Mouse (Mus musculus) heart, adult 18-20 months (tissue): ENCODE data around the gene Sept9. TPM values are rescaled to one million over a fixed set of nuclear protein-coding genes. Genes with fewer than 3 reads are reported as not detected.

Experiments
- DNase-seq, 2 experiments: peaks; one replicate each; pipeline ENCODE4 v3.0.0; 2021 to 2022; ENCODE audit warnings: mixed read lengths in 1 of 2
- total RNA-seq, 2 experiments: library from RNA; stranded (reverse); gene quantifications; 2 replicates each; pipeline ENCODE4 v1.2.3; 2021

The Sept9 gene
- total RNA-seq, 2 experiments from 2014 or later: 32.7 to 33.4 TPM

DNA sequence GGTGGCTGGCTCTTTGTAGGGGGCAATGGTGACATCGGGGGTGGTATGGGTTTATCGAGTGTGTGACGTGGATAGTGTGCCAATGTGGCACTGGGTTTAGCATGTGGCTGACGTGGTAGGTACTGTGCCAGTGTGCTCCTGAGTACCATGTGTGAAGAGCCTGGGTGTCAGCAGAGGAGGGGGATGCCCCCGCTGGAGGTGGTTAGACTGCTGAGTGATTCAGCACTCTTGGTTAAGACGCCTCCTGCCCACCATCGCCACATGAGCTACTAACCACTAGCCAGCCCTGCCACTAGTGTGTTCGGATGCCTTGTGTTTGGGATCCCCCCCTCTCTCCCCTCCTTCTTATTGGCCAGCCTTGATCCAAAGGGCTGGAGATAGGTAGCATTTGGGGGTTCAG, 21.3 kb downstream of the Sept9 start:
- DNase-seq: no peak

DNA sequence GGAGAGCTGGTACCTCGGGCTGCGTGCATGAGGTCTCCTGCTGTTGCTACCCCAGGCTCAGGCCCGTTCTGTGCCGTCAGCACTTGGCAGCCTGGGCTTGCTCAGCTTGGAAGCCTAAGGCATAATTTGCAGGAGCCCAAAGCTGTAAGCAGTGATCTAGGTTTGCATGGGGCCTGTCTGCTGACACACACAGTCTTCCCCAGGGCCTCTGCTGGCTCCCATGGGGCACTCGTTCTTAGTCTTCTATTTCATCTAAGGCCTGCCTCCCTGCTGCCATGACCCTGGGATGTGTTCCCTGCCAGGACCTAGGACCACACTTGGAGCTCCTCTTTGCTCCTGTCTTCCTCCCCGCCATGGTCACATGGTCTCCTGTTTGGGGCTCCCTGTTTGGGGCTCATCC, 21.7 kb downstream of the Sept9 start:
- DNase-seq: no peak

DNA sequence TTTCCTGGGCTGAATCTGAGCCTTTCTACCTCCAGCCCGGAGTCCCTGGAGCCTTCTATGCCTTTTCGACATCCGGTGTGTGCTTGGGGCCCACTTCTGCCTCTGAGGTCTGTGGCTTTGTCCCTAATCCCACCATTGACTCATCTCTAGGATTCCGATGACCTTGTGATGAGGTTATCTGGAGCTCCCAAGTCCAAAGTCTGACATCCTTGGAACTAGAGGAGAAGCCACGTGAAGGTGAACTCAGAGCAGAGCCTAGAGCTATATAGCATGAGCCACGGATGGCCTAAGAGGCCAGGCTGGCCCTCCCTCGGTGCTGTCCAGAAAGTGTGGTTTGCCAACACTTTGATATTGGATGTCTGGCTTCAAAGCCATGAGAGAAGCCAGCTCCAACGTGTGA, 23.4 kb downstream of the Sept9 start:
- DNase-seq: no peak

DNA sequence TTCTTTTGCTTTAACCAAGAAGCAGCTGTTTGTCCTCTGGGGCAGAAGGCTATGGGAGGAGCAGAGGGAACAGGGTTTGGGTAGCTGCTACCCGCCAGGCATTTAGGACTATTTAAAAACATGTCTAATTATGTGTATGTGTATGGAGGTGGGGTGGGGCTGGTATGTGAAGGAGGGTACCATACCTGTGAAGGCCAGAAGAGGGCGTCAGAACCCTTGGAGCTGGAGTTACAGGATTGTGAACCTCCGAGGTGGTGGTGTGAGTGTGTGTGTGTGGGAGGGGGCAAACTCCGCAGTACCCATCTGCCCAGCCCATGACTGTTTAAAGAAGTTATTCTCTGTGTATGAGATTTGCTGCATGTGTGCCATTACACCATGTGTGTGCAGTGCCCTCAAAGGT, 25.3 kb downstream of the Sept9 start:
- DNase-seq: no peak

DNA sequence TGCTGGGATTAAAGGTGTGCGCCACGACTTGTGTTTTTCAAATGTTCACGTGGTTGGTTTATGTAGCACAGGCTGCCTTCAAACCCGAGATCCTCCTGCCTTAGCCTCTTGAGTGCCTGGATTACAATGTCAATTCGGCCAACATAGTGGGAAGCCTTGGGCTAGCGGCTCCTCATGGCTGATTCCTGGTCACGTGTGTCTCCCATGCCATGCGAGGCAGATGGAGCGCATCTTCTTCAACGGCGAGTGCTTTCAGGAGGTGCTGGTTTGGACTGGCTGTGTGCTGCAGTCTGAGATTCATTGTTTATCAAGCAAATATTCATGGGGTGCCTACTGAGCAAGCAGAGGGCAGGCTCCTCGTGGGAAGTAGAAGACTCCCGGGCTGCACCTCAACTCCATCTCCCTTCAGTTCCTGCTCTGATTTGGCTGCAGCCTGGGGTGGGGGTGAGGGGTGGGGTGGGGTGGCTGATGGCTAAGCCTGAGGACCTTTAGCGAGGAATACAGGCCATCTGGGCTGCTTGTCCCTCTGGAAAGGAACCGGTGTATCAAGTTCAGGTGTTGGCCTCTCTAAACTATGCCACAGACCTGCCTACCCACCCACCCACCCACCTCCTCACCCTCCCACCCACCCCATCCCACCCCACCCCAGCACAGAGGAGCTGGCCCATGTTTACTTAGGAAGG, 26.2 kb downstream of the Sept9 start:
- no peak for DNase-seq

DNA sequence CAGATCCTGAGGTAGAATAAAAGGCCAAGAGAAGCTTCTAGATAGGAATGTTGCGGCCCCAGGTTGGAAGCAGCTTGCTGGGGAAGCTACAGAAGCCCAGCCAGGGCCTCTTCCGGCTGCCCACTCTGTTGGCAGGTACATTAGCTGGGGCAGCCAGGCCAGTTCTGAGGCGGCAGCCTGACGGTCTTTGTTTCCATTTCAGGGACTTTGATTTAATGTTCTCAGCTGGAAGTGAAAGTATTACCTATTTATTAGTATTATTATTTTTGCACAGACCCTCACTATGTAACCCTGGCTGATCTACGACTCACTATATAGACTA, 26.7 kb downstream of the Sept9 start:
- DNase-seq: no peak

DNA sequence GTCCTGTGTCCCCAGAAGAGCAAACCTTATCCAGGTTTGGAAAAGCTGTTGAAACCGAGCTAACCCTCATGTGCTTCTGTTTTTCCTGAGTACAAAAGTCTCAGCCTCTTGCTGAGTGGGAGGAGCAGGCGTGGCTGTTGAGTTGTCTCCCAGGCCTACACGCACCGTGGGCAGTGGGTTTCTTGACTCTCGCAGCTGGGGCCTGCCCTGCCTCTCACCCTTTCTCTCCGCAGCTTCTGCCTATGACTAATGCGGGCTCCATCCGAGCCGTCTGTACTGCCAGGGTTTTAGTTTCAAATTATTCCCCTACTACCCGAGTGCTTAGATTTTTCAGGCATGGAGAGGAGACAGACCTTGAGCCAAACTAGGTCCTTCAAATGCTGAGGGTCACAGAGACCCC, 28.7 kb downstream of the Sept9 start:
- no peak for DNase-seq

DNA sequence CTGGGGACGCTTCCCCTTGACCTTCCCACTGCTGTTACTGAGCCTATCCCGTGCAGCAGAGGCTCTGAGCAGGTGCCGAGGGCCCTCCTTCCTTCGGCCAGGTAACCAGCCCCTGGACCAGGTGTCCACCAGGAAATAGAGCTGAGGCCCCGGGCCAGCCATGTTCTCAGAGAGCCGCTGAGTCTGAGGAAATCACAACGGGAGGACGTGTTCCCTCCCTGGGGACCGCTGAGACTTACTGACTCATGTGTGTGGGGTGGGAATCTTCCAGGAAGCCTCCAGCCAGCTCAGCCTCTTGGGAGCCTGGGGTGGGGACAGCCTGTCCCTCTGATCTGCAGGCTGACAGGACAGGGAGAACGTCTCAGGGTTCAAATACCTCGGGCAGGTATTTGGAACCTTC, 32.1 kb downstream of the Sept9 start:
- peak; percentile 68 to 85 for DNase-seq

DNA sequence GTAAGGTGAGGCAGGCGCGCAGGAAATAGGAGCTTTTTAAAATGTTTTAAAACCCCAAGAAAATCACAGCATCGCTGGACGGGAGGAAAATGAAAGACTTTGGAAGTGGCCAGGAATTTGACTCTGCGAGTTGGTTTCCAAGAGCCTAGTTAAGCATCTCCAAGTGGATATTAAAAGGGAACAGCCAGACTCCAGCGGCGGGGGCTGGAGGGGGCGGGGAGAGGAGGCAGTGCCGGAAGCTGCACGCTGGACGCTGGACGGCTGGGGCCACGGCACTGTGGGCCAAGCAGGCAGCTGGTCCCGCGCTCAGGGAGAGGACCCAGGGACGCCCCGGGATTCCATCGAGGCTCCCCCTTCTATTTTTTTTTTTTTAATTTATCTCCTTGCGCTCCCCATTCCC, 32.6 kb downstream of the Sept9 start:
- peak; percentile 76 to 80 for DNase-seq

DNA sequence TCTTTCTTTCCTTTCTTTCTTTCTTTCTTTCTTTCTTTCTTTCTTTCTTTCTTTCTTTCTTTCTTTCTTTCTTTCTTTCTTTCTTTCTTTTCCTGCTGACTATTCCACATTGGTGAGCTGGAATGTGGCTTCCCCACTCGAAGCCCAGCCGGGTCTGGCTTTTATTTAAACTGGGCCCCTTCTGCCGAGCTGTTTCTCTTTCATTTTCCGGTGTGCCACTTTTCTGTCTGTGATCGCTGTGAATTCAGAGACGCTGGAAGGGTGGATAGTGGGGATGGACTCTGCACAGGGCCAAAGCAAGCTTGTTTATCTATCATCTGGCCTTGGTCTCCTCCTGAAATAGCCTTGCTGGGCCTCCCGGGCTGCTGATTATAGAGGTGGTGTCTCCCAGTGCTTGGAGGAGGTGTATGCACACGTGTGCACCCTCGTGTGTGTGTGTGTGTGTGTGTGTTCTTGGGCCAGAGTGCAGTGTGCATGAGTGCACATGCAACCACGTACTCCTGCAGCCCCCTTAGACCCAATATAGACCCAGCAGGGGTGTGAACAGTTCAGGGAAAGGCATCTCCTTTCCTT, 33.5 kb downstream of the Sept9 start:
- DNase-seq: peak in 1 of 2 experiments; percentile 49

DNA sequence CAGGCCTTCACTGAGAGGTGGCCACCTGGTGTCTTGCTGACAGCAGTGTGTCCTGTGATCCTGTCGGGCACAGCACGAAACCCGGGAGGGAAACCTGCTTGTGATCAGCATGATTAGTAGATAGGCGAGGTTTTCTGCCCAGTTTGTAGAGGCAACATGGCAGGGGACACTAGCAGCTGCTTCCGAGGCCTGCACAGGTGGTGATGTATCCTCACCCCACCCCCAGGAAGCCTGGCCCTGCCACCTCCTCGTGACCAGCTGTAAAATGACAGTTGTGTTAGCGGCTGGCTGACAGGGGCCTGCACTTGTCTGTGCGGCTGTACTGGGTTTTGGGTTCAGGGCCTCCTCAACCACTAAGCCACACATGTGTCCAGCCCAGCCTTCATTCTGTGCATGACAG, 34.4 kb downstream of the Sept9 start:
- peak in 1 of 2 experiments; percentile 6 for DNase-seq

DNA sequence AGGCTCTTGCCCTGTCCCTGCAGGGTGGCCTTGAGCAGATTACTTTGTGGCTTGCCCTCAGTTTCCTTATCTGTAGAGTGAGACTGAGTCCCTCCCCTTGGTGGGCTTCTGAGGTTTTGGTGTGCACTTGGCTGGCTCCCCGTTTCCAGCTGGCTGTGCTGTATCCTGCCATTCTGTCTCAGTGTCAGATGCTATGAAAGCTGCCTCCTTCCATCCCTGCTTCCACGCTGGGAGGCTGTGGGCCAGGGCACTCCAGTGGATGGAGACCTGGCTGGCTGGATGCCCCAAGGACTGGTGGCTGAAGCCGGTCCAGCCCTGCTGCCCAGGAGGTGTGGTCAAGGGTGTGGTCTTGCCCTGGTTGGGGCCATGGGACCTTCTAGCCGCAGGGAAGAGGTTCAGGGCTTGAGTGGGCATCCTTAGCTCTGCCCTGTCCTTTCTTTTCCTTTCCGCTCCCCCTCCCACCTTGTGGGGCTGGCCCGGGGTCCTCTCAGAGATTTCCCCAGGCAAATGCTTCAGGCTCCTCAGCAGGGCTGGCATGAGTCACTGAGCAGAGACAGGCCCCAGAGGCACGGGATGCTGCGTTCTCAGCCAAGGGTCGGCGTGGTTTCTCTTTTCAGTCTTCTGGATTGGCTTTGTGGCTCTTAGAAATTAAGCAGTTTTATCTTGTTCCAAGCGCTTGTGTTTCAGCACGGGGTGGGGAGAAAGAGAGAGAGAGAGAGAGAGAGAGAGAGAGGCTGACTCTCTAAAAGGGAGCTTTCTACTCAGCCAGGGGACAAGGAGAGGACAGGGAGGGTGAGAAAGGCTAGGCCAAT, 35.8 kb downstream of the Sept9 start:
- DNase-seq: peak; percentile 64 to 65

DNA sequence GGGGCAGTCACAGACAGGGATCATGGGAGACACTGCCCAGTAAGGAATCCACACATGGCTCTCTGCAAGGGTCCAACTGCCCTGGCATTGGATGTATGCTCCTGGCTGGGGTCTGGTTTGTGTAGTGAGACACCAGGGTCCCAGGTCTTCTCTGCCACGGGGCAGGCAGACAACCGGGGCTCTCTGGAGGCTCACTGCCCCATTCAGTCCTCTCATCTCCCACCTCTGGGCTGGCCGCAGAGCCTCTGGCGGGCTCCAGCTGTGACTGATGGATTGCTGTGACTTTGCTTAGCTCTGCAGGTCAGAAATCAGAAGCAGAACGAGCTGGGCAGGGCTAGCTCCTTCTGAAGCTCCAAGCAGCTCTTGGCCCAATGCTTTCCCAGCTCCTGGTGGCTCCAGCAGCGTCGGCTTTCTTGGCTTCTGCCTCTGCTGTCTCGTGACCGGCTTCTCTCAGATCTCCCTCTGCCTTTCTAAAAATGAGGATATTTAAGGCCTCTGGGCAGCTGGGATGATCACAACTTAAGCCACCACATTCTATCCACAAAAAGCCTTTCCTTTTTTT, 36.5 kb downstream of the Sept9 start:
- peak; percentile 22 to 33 for DNase-seq

DNA sequence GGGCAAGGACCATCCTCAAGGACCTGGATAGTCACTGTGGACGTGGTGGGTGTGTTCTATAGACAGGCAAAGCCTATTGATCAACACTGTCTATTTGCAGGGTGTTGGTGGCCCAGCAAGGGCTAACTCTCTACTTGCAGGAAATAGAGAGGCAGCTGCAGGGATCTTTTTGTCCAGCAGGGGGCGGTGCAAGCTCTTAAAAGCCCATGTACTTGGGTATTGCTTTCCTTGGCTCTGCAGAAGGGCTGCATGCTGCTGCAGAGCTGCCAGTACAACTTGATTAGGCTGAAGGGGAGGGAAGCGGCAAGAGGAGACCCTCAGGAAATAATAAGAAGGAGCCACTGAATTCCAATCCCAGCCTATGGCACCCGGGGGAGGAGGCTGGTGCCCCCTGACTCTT, 38.7 kb downstream of the Sept9 start:
- DNase-seq: peak; percentile 90 to 98

DNA sequence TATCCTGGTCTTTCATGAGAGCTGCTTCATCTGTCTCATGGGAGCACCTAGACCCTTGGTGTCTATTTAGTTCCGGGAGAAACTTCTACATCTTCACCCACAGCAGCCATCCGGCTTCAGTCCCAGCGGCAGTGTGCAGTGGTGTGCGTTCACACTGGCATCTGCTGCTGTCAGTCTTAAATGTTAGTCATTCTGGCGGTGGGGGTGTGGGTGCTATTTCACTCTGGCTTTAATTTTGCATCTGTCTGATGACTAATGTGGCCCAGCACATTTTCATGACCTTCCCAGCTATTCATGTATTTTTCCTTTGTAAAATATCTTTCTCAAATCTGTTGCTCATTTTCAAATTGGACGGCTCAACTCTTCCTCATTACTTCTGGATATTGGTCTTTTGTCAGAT, 40.2 kb downstream of the Sept9 start:
- no peak for DNase-seq

DNA sequence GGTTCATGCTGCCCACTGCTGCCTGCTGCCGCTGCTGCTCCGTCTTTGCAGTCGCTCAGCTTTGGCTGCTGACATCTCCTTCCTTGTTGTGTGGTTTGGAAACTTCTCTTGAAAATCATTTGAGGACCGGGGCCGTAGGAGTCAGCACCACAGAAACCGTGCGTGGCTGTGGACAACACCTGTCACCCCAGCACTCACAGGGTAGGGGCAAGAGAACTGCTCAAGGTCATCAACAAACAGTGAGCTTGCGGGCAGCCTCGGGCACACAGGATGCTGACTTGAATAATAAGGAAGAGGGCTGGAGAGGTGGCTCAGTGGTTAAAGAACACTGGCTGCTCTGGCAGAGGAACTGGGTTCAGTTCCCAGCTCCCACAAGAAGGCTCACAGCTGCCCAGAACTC, 40.9 kb downstream of the Sept9 start:
- DNase-seq: no peak

DNA sequence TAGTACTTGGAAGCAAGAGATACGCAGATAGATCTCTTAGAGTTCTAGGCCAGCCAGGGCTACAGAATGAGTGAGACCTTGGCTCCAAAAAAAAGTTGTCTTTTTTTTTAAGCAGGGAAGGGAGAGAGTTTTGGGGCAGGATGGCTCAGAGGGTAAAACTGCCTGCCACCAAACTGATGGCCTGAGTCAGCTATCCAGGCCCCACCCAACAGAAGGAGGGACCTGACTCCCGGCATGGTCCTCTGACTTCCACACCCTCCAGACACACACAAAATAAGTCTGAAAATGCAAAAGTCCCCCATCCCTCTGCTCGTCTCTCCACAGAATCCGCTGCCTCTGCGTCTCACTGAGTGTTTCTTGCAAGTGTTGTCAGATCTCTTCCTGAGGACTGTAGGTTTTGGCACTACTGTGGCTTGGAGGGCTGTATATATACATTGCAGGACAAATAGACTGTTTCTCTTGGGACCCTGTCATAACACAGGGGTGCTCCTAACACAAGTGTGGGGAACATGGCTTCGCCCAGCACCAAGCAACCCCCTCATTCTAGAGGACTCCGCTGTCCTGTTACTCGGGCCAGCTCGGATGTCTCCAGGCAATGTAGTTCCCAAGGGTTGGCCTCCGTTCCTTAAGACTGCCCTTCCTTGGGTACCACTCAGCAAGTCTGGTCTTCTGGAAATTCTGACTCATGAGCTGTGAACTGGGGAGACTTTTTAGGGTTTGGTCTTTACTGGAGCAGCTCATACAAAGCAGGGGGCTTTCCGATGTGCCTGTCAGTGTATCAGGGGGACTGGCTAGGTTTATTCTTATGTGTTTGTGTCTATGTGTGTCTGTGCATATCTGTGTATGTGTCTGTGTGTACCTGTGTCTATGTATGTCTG, 41.6 kb downstream of the Sept9 start:
- DNase-seq: no peak

DNA sequence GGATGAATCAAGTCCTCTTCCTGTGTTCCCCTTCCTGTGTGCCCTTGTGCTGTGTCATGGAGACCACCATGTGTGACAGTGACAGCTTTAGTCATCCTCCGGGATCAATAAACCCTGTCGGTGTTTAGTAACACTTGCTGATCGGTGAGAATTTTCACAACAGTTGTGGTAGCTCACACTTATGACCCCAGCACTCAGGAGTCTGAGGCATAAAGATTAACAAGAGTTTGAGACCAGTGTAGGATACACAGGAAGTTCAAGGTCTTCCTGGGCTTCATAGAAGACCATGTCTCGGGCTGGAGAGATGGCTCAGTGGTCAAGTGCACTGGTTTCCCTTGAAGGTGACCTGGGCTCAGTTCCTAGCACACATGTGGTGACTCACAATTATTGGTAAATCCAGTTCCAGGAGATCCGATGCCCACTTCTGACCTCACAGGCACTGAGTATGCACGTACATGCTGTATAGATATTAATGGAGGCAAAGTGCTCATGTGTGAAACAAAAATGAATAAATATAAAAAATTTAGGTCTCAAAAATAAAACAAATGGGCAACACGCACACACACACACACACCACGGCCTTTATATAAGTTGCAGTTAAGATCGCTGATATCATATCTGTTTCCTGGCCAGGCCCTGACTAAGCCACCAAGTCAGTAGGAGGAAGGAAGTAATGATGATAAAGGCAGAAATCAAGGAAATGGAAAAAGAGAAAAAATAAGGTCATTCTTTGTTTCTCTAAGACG, 43.1 kb downstream of the Sept9 start:
- DNase-seq: no peak

DNA sequence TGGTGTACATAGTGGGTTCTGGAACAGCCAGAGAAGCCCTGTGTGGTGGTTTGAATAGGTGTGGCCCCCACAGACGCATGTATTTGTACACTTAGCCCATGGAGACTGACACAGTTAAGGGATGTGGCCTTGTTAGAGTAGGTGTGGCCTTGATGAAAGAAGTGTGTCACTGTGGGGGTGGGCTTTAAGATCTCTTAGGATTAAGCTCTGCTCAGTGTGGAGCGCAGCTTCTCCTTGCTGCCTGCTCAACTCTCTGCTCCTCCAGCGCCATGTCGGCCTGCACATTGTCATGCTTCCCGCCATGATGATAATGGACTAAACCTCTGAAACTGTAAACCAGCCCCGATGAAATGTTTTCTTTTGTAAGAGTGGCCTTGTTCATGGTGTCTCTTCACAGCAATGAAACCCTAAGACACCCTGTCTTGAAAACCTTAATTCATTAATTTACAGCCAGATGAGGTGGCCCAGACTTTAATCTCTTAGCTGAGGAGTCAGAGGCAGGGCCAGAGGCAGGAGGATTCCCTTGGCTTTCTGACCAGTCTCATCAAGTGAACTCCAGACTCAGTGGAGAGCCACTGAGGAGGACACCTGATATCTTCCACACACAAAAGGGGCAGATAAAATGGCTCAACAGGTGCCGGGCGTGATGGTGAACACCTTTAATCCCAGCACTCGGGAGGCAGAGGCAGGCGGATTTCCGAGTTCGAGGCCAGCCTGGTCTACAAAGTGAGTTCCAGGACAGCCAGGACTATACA, 44.3 kb downstream of the Sept9 start:
- no peak for DNase-seq

DNA sequence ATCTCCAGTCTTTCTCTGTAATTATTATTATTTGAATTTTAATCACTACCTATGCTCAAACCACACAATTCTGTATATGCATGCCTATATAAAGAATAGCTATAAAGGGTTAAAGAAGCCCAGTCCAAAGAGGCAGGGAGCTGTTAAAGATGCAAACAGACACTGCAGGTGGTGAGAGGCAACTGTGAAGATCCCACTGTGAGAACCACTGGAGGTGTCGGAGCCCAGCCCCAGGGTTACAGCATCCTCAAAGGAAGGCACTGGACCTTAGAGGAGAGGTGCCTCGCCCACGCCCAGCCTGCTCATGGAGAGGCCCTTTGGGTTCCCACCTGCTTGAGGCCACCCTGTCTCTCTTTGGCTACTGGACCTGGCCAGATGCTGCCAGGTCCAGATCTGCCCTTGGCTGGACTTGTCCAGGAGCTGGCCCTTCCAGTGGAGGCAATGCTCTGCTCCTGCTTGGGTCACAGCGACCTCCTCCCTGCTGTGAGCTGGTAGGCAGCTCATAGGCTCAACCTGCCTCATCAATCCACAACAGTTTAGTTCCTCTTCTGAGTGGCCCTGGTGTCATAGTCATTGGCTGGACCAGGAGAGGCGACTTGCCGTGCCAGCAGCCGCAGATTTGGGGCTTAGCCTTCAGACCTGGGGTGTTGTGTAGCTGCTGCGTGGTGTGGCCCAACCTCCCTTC, 45.7 kb downstream of the Sept9 start:
- DNase-seq: no peak
